In genomic region chr2:60862913-60863711, GRCm38 (mm10) we compare ENCODE assay signal across 22 mouse cellular contexts.
DNase-seq lines count a peak whose midpoint lies in the region; ATAC-seq lines count a peak whose summit lies in the region.
"Had no signal": no experiment of that assay in that cellular context is flagged by ENCODE, and none has a peak within 500 bp of the region (broad histone marks: within the 10 kb centered on the region; RNA-seq: fewer than 3 reads in every experiment).

No protein-coding gene starts in this region.

- no peak overlapping the region for H3K9ac ChIP-seq in heart, embryonic 15.5 days
- no peak overlapping the region for H3K9ac ChIP-seq in midbrain, embryonic 11.5 days (ENCODE audit: low read length)
- H3K9ac ChIP-seq in liver, embryonic 13.5 days: no peak overlapping the region
- H3K9ac ChIP-seq: embryonic facial prominence, embryonic 13.5 days; hindbrain, embryonic 14.5 days; limb, embryonic 15.5 days; midbrain, embryonic 15.5 days; neural tube, embryonic 12.5 days had no signal

- peaks cover 45% of the 10 kb centered on the region for H3K4me1 ChIP-seq in heart, embryonic 15.5 days (replicated peaks)
- no peaks in the 10 kb centered on the region for H3K4me1 ChIP-seq in midbrain, embryonic 11.5 days (ENCODE audit: control insufficient read depth, insufficient read depth, low read length)
- H3K4me1 ChIP-seq in midbrain, embryonic 10.5 days: 0 out of 2 replicates have a peak, but pooled peaks cover 4% of the 10 kb centered on the region
- peaks cover 50% of the 10 kb centered on the region for H3K4me1 ChIP-seq in liver, embryonic 13.5 days (replicated peaks)
- H3K4me1 ChIP-seq: midbrain, embryonic 15.5 days; neural tube, embryonic 12.5 days had no signal

- no peak for DNase-seq in heart, adult 8-10 months (ENCODE audit: low spot score)
- DNase-seq in midbrain, embryonic 11.5 days (ENCODE audit: low spot score, missing footprints): peak; percentile 10
- DNase-seq in midbrain, embryonic 10.5 days (ENCODE audit: low spot score): no peak
- DNase-seq in liver, embryonic 13.5 days: no peak
- DNase-seq in lung, postnatal 36 days: peak; percentile 55
- no peak for DNase-seq in retina, postnatal 1 day
- no peak for DNase-seq in kidney, postnatal 10 days
- DNase-seq: adrenal gland, adult 2 months; B cell, adult 2 months; cerebellum, adult 11 months had no signal

- H3K4me2 ChIP-seq in heart, embryonic 15.5 days: no peak overlapping the region
- no peak overlapping the region for H3K4me2 ChIP-seq in midbrain, embryonic 11.5 days
- no peak overlapping the region for H3K4me2 ChIP-seq in liver, embryonic 13.5 days
- H3K4me2 ChIP-seq: embryonic facial prominence, embryonic 13.5 days; heart, embryonic 11.5 days; hindbrain, embryonic 14.5 days; limb, embryonic 15.5 days; midbrain, embryonic 15.5 days; neural tube, embryonic 12.5 days had no signal

- ATAC-seq in heart, embryonic 15.5 days (replicated peaks; ENCODE audit: insufficient number of reproducible peaks, insufficient read depth, low FRiP score, low read depth): no peak
- no peak for ATAC-seq in midbrain, embryonic 11.5 days (ENCODE audit: low FRiP score)
- ATAC-seq in liver, embryonic 13.5 days (ENCODE audit: low read depth): peak; percentile 10; the same call in 1 of the 2 replicates
- ATAC-seq: midbrain, embryonic 15.5 days; Patski had no signal

- H3K9me3 ChIP-seq in heart, embryonic 15.5 days (replicated peaks): no peaks in the 10 kb centered on the region
- H3K9me3 ChIP-seq in midbrain, embryonic 11.5 days (ENCODE audit: control insufficient read depth, low read length): no peaks in the 10 kb centered on the region
- H3K9me3 ChIP-seq in midbrain, embryonic 10.5 days (replicated peaks): no peaks in the 10 kb centered on the region; the same call in 1 of the 2 replicates
- H3K9me3 ChIP-seq in liver, embryonic 13.5 days (replicated peaks): no peaks in the 10 kb centered on the region
- H3K9me3 ChIP-seq: embryonic facial prominence, embryonic 13.5 days; G1E; limb, embryonic 15.5 days; midbrain, embryonic 15.5 days; neural tube, embryonic 12.5 days had no signal

- no peaks in the 10 kb centered on the region for H3K27me3 ChIP-seq in heart, embryonic 15.5 days
- no peaks in the 10 kb centered on the region for H3K27me3 ChIP-seq in midbrain, embryonic 11.5 days (ENCODE audit: control insufficient read depth, insufficient read depth, low read length)
- H3K27me3 ChIP-seq in midbrain, embryonic 10.5 days (ENCODE audit: low read depth, poor library complexity, severe bottlenecking): no peaks in the 10 kb centered on the region
- no peaks in the 10 kb centered on the region for H3K27me3 ChIP-seq in liver, embryonic 13.5 days
- H3K27me3 ChIP-seq: CH12.LX; embryonic facial prominence, embryonic 13.5 days; limb, embryonic 15.5 days; megakaryocyte, embryonic 14.5 days; midbrain, embryonic 15.5 days; neural tube, embryonic 12.5 days; Patski had no signal

- H3K4me3 ChIP-seq in heart, embryonic 15.5 days: no peak overlapping the region
- no peak overlapping the region for H3K4me3 ChIP-seq in midbrain, embryonic 11.5 days (ENCODE audit: low read depth, low read length)
- no peak overlapping the region for H3K4me3 ChIP-seq in midbrain, embryonic 10.5 days
- H3K4me3 ChIP-seq in liver, embryonic 13.5 days (replicated peaks): no peak overlapping the region
- H3K4me3 ChIP-seq: embryonic facial prominence, embryonic 13.5 days; limb, embryonic 15.5 days; midbrain, embryonic 15.5 days; neural tube, embryonic 12.5 days had no signal

- H3K27ac ChIP-seq in heart, embryonic 15.5 days: peak overlapping the region; percentile 35; the same call in 1 of the 2 replicates
- H3K27ac ChIP-seq in midbrain, embryonic 11.5 days (ENCODE audit: low read depth, low read length): no peak overlapping the region
- H3K27ac ChIP-seq in midbrain, embryonic 10.5 days (replicated peaks): no peak overlapping the region
- H3K27ac ChIP-seq in liver, embryonic 13.5 days: peak overlapping the region; percentile 47; the same call in 1 of the 2 replicates
- H3K27ac ChIP-seq: embryonic facial prominence, embryonic 13.5 days; hindbrain, embryonic 14.5 days; kidney, postnatal 0 days; midbrain, embryonic 15.5 days; neural tube, embryonic 12.5 days had no signal

- 0 out of 2 replicates have a peak, but pooled peaks cover 7% of the 10 kb centered on the region for H3K36me3 ChIP-seq in heart, embryonic 15.5 days
- no peaks in the 10 kb centered on the region for H3K36me3 ChIP-seq in midbrain, embryonic 11.5 days (ENCODE audit: control insufficient read depth, insufficient read depth, low read length)
- H3K36me3 ChIP-seq in midbrain, embryonic 10.5 days: peaks cover 3% of the 10 kb centered on the region; the same call in 1 of the 2 replicates
- H3K36me3 ChIP-seq in liver, embryonic 13.5 days: peaks cover 8% of the 10 kb centered on the region
- H3K36me3 ChIP-seq: midbrain, embryonic 15.5 days; neural tube, embryonic 12.5 days had no signal

- 89% methylated on average over 8 of the region's 8 CpGs for WGBS in heart, embryonic 15.5 days
- WGBS in midbrain, embryonic 11.5 days: 90% methylated on average over 8 of the region's 8 CpGs
- whole genome bisulfite sequencing in midbrain, embryonic 10.5 days: 94% methylated on average over 8 of the region's 8 CpGs
- 79% methylated on average over 8 of the region's 8 CpGs for WGBS in liver, embryonic 13.5 days (ENCODE audit: insufficient replicate concordance)

Comparison
In these comparisons a context has a peak if more than half of its experiments do, and no peak if none do; other contexts are left out.
1. DNase-seq: peak in midbrain, embryonic 11.5 days (single experiment) and lung, postnatal 36 days (single experiment); none in heart, adult 8-10 months (single experiment), midbrain, embryonic 10.5 days (single experiment), liver, embryonic 13.5 days (single experiment), retina, postnatal 1 day (single experiment) and kidney, postnatal 10 days (single experiment).
2. H3K27ac ChIP-seq: peak in heart, embryonic 15.5 days (single experiment) and liver, embryonic 13.5 days (single experiment); none in midbrain, embryonic 11.5 days (single experiment) and midbrain, embryonic 10.5 days (single experiment).